Mouse (Mus musculus) midbrain, embryonic 16.5 days (tissue): ENCODE data around the gene Sart3. TPM values are rescaled to one million over a fixed set of nuclear protein-coding genes. Genes with fewer than 3 reads are reported as not detected.

Experiments
- ATAC-seq: fragments of 200-750 bp; cut with Nextera tagmentation; 2 replicates; pipeline ENCODE4 v1.8.0; 2017; ENCODE audit warnings: moderate TSS enrichment
- H3K27ac ChIP-seq: fragments of 300-500 bp; sonication (generic); 2 replicates; pipeline ENCODE4 v1.5.1; 2014; ENCODE audit warnings: mild to moderate bottlenecking, low read length, mixed read lengths
- H3K27me3 ChIP-seq: fragments of 300-500 bp; sonication (generic); 2 replicates; pipeline ENCODE4 v1.6.1; 2014; ENCODE audit warnings: low read depth, low read length, mixed read lengths; ENCODE audit not compliant: control insufficient read depth, insufficient read depth
- H3K36me3 ChIP-seq: fragments of 300-500 bp; sonication (generic); 2 replicates; pipeline ENCODE4 v1.6.1; 2014; ENCODE audit warnings: mild to moderate bottlenecking, low read length, moderate library complexity, mixed read lengths; ENCODE audit not compliant: control insufficient read depth, insufficient read depth
- H3K4me1 ChIP-seq: fragments of 300-500 bp; sonication (generic); 2 replicates; pipeline ENCODE4 v1.6.1; 2014; ENCODE audit warnings: mild to moderate bottlenecking, low read length, mixed read lengths; ENCODE audit not compliant: control insufficient read depth, insufficient read depth
- H3K4me2 ChIP-seq: fragments of 300-500 bp; sonication (generic); 2 replicates; pipeline ENCODE4 v1.6.1; 2014; ENCODE audit warnings: mild to moderate bottlenecking, low read length, mixed read lengths
- H3K4me3 ChIP-seq: fragments of 300-500 bp; sonication (generic); 2 replicates; pipeline ENCODE4 v1.5.1; 2014; ENCODE audit warnings: low read depth, mild to moderate bottlenecking, low read length, moderate library complexity, mixed read lengths
- H3K9ac ChIP-seq: fragments of 300-500 bp; sonication (generic); 2 replicates; pipeline ENCODE4 v1.6.1; 2014; ENCODE audit warnings: low read depth, low read length, mixed read lengths
- H3K9me3 ChIP-seq: fragments of 300-500 bp; sonication (generic); replicated peaks from 2 replicates; pipeline ENCODE4 v1.6.1; 2014; ENCODE audit warnings: mild to moderate bottlenecking, low read length, mixed read lengths; ENCODE audit not compliant: control insufficient read depth, poor library complexity, severe bottlenecking
- WGBS: fragments of 180-500 bp; shearing (Covaris S2); extraction: QIAGEN DNeasy Blood & Tissue Kit; methylation state at CpG from one replicate; pipeline ENCODE4 v1.1.7; 2014; 5-methylcytosine and 5-hydroxymethylcytosine counted together
- polyA plus RNA-seq: library from polyadenylated mRNA; unstranded; fragments of >200 nt; fragmentation: Nextera tagmentation; extraction: Ambion mirVana; gene quantifications from 2 replicates; pipeline ENCODE4 v1.2.1, GENCODE M21; 2015

The Sart3 gene
- polyA plus RNA-seq, 1 experiment from 2014 or later, result 39.8 TPM

GRCm38 (mm10) chr5:113726618-113727017 is 45.7 kb downstream of the Sart3 start:
- H3K4me2 ChIP-seq, result no peak overlapping the region
- H3K4me1 ChIP-seq, result peaks cover 16% of the 10 kb centered on the region
- no peak overlapping the region for H3K9ac ChIP-seq
- WGBS, result 78% methylated on average over 6 of the region's 6 CpGs
- H3K27ac ChIP-seq, result no peak overlapping the region
- H3K4me3 ChIP-seq, result no peak overlapping the region
- no peaks in the 10 kb centered on the region for H3K27me3 ChIP-seq
- no peaks in the 10 kb centered on the region for H3K9me3 ChIP-seq
- no peaks in the 10 kb centered on the region for H3K36me3 ChIP-seq
- no peak for ATAC-seq

GRCm38 (mm10) chr5:113725417-113725816 is 46.9 kb downstream of the Sart3 start:
- H3K4me3 ChIP-seq, result no peak overlapping the region
- WGBS, result 66% methylated on average over 12 of the region's 12 CpGs
- peaks cover 7% of the 10 kb centered on the region for H3K4me1 ChIP-seq
- H3K27me3 ChIP-seq, result no peaks in the 10 kb centered on the region
- H3K4me2 ChIP-seq, result no peak overlapping the region
- ATAC-seq, result no peak
- H3K9ac ChIP-seq, result no peak overlapping the region
- H3K36me3 ChIP-seq, result no peaks in the 10 kb centered on the region
- no peaks in the 10 kb centered on the region for H3K9me3 ChIP-seq
- no peak overlapping the region for H3K27ac ChIP-seq

GRCm38 (mm10) chr5:113724446-113724845 is 47.9 kb downstream of the Sart3 start, which contains the start of gene 1700069L16Rik:
Gene 1700069L16Rik, minus strand, starts transcription at chr5:113724772.
- no peak within 1 kb of the TSS for H3K9ac ChIP-seq
- H3K4me2 ChIP-seq, result no peak within 1 kb of the TSS
- ATAC-seq, result peak; percentile 82
- H3K9me3 ChIP-seq, result no peaks in the 10 kb centered on the region
- H3K27ac ChIP-seq, result no peak within 1 kb of the TSS
- peaks cover 4% of the 10 kb centered on the region for H3K4me1 ChIP-seq
- WGBS, result 4% methylated on average over 15 of the region's 15 CpGs
- no peaks in the 10 kb centered on the region for H3K36me3 ChIP-seq
- H3K4me3 ChIP-seq, result no peak within 1 kb of the TSS
- H3K27me3 ChIP-seq, result no peaks in the 10 kb centered on the region

GRCm38 (mm10) chr5:113723567-113724237 is 48.6 kb downstream of the Sart3 start:
- Histone ChIP-seq H3K4me1 (peaks cover 8% of the 10 kb centered on the region), H3K36me3 (no peaks in the 10 kb centered on the region), H3K4me3 (no peak overlapping the region), H3K4me2 (no peak overlapping the region), H3K9ac (no peak overlapping the region), H3K27ac (no peak overlapping the region), H3K9me3 (no peaks in the 10 kb centered on the region), H3K27me3 (no peaks in the 10 kb centered on the region)
- ATAC-seq, result 0 out of 2 replicates have a peak, but pooled peaks have one; percentile 22
- WGBS, result 31% methylated on average over 8 of the region's 8 CpGs

GRCm38 (mm10) chr5:113722224-113723013 is 49.9 kb downstream of the Sart3 start:
- H3K27ac ChIP-seq, result no peak overlapping the region
- peaks cover 12% of the 10 kb centered on the region for H3K4me1 ChIP-seq
- no peaks in the 10 kb centered on the region for H3K9me3 ChIP-seq
- no peak overlapping the region for H3K4me2 ChIP-seq
- WGBS, result 91% methylated on average over 10 of the region's 10 CpGs
- H3K9ac ChIP-seq, result no peak overlapping the region
- no peaks in the 10 kb centered on the region for H3K27me3 ChIP-seq
- H3K36me3 ChIP-seq, result no peaks in the 10 kb centered on the region
- H3K4me3 ChIP-seq, result no peak overlapping the region
- ATAC-seq, result no peak

- Histone ChIP-seq H3K9me3 (no peaks in the 10 kb centered on the region), H3K4me2 (no peak overlapping the region), H3K36me3 (no peaks in the 10 kb centered on the region), H3K27ac (peak overlapping the region; percentile 64), H3K4me1 (peaks cover 32% of the 10 kb centered on the region), H3K4me3 (no peak overlapping the region), H3K9ac (no peak overlapping the region), H3K27me3 (no peaks in the 10 kb centered on the region)
- 65% methylated on average over 8 of the region's 8 CpGs for WGBS
- ATAC-seq, result no peak
Measured at GRCm38 (mm10) chr5:113719221-113719661, 53.1 kb downstream of the Sart3 start.

GRCm38 (mm10) chr5:113716581-113717388 is 55.5 kb downstream of the Sart3 start:
- Histone ChIP-seq H3K36me3 (no peaks in the 10 kb centered on the region), H3K27me3 (no peaks in the 10 kb centered on the region), H3K4me3 (no peak overlapping the region), H3K27ac (peak overlapping the region; percentile 92), H3K9ac (peak overlapping the region; percentile 4; the same call in 1 of the 2 replicates), H3K4me1 (peaks cover 29% of the 10 kb centered on the region), H3K9me3 (no peaks in the 10 kb centered on the region), H3K4me2 (peak overlapping the region; percentile 40)
- 4% methylated on average over 12 of the region's 12 CpGs for WGBS
- ATAC-seq, result peak; percentile 92

GRCm38 (mm10) chr5:113712861-113713260 is 59.4 kb downstream of the Sart3 start:
- Histone ChIP-seq H3K9ac (no peak overlapping the region), H3K27me3 (no peaks in the 10 kb centered on the region), H3K9me3 (no peaks in the 10 kb centered on the region), H3K27ac (no peak overlapping the region), H3K4me2 (no peak overlapping the region), H3K4me1 (peaks cover 25% of the 10 kb centered on the region), H3K36me3 (no peaks in the 10 kb centered on the region), H3K4me3 (no peak overlapping the region)
- ATAC-seq, result no peak
- 84% methylated on average over 2 of the region's 2 CpGs for WGBS
